In genomic region chr14:81483594-81483993, GRCm38 (mm10) we compare ENCODE assay signal across 19 mouse cellular contexts.
DNase-seq lines count a peak whose midpoint lies in the region; ATAC-seq and TF ChIP-seq lines count a peak whose summit lies in the region.
"Had no signal": no experiment of that assay in that cellular context is flagged by ENCODE, and none has a peak within 500 bp of the region (broad histone marks: within the 10 kb centered on the region; RNA-seq: fewer than 3 reads in every experiment).

No protein-coding gene starts in this region.

- DNase-seq in forebrain, postnatal 0 days = no peak
- DNase-seq in right cerebral cortex, adult 2 months (ENCODE audit: low spot score in 2 of 2) = peak; percentile 2 to 4
- no peak for DNase-seq in right cerebral cortex, postnatal 14 days
- peak; percentile 18 for DNase-seq in cerebellum, adult 8-10 months
- no peak for DNase-seq in frontal cortex, adult 2 months (ENCODE audit: extremely low spot score in 1 of 2, low spot score in 1 of 2)
- no peak for DNase-seq in adrenal gland, adult 8-10 months
- DNase-seq in lung, adult 2 months = no peak
- DNase-seq: adrenal gland, postnatal 36 days; embryo, embryonic 11 days; gastrocnemius, postnatal 36 days; kidney, adult 9 months; kidney, postnatal 25 days; lung, adult 18-20 months; thymus, postnatal 36 days had no signal

- WGBS in forebrain, embryonic 15.5 days = 48% methylated on average over 1 of the region's 1 CpGs
- 45% methylated on average over 1 of the region's 1 CpGs for WGBS in forebrain, postnatal 0 days
- 64% methylated on average over 1 of the region's 1 CpGs for WGBS in lung, adult 2 months

- TF ChIP-seq CTCF in forebrain, postnatal 0 days (IDR thresholded peaks at IDR 0.05; ENCODE audit: low read depth) = no peak
- no peak for TF ChIP-seq CTCF in lung, adult 2 months (IDR thresholded peaks at IDR 0.05; ENCODE audit: insufficient read depth, low read length)

- H3K4me1 ChIP-seq in forebrain, embryonic 15.5 days = no peaks in the 10 kb centered on the region
- H3K4me1 ChIP-seq in forebrain, postnatal 0 days (ENCODE audit: insufficient read depth) = no peaks in the 10 kb centered on the region
- no peaks in the 10 kb centered on the region for H3K4me1 ChIP-seq in lung, adult 2 months (ENCODE audit: control insufficient read depth, insufficient read depth, low read length)
- H3K4me1 ChIP-seq: megakaryocyte, embryonic 14.5 days had no signal

- H3K27me3 ChIP-seq in forebrain, embryonic 15.5 days = no peaks in the 10 kb centered on the region
- H3K27me3 ChIP-seq in forebrain, postnatal 0 days (ENCODE audit: insufficient read depth, low read length) = no peaks in the 10 kb centered on the region
- H3K27me3 ChIP-seq: megakaryocyte, embryonic 14.5 days had no signal

- 0 out of 2 replicates have a peak, but pooled peaks have one; percentile 63 for ATAC-seq in forebrain, embryonic 15.5 days (replicated peaks)
- no peak for ATAC-seq in forebrain, postnatal 0 days
- ATAC-seq: activated CD4-positive, CD25-positive, alpha-beta regulatory T cell, adult 4 months had no signal

- no peak overlapping the region for H3K9ac ChIP-seq in forebrain, embryonic 15.5 days (replicated peaks)
- no peak overlapping the region for H3K9ac ChIP-seq in forebrain, postnatal 0 days

- TF ChIP-seq POLR2A in lung, adult 2 months (IDR thresholded peaks at IDR 0.05; ENCODE audit: borderline replicate concordance, extremely low read depth, low read depth, low read length) = no peak

- no peak overlapping the region for H3K4me3 ChIP-seq in forebrain, embryonic 15.5 days
- H3K4me3 ChIP-seq in forebrain, postnatal 0 days (ENCODE audit: low read depth, low read length) = no peak overlapping the region
- no peak overlapping the region for H3K4me3 ChIP-seq in lung, adult 2 months (replicated peaks; ENCODE audit: extremely low read depth, low read depth, low read length)
- H3K4me3 ChIP-seq: megakaryocyte, embryonic 14.5 days had no signal

- H3K36me3 ChIP-seq in forebrain, embryonic 15.5 days = no peaks in the 10 kb centered on the region
- H3K36me3 ChIP-seq in forebrain, postnatal 0 days (ENCODE audit: insufficient read depth) = no peaks in the 10 kb centered on the region
- H3K36me3 ChIP-seq: G1E had no signal

- no peaks in the 10 kb centered on the region for H3K9me3 ChIP-seq in forebrain, embryonic 15.5 days
- H3K9me3 ChIP-seq in forebrain, postnatal 0 days (ENCODE audit: low read length) = peaks cover 5% of the 10 kb centered on the region; the same call in 1 of the 2 replicates
- H3K9me3 ChIP-seq: G1E had no signal

- no peak overlapping the region for H3K4me2 ChIP-seq in forebrain, embryonic 15.5 days (replicated peaks)
- H3K4me2 ChIP-seq in forebrain, postnatal 0 days (ENCODE audit: low read depth) = no peak overlapping the region
- H3K4me2 ChIP-seq: liver, embryonic 11.5 days had no signal

- H3K27ac ChIP-seq in forebrain, embryonic 15.5 days (replicated peaks) = no peak overlapping the region
- no peak overlapping the region for H3K27ac ChIP-seq in forebrain, postnatal 0 days (ENCODE audit: low read depth, low read length)

Comparison
In these comparisons a context has a peak if more than half of its experiments do, and no peak if none do; other contexts are left out.
1. DNase-seq: peak in right cerebral cortex, adult 2 months (2 of 2) and cerebellum, adult 8-10 months (single experiment); none in forebrain, postnatal 0 days (single experiment), right cerebral cortex, postnatal 14 days (single experiment), frontal cortex, adult 2 months (0 of 2), adrenal gland, adult 8-10 months (single experiment) and lung, adult 2 months (single experiment).